Mouse (Mus musculus): Measurements from ENCODE around the gene Ovol2.
A peak's percentile ranks its signal among the peaks of the same experiment; 100 is the strongest.

DNA sequence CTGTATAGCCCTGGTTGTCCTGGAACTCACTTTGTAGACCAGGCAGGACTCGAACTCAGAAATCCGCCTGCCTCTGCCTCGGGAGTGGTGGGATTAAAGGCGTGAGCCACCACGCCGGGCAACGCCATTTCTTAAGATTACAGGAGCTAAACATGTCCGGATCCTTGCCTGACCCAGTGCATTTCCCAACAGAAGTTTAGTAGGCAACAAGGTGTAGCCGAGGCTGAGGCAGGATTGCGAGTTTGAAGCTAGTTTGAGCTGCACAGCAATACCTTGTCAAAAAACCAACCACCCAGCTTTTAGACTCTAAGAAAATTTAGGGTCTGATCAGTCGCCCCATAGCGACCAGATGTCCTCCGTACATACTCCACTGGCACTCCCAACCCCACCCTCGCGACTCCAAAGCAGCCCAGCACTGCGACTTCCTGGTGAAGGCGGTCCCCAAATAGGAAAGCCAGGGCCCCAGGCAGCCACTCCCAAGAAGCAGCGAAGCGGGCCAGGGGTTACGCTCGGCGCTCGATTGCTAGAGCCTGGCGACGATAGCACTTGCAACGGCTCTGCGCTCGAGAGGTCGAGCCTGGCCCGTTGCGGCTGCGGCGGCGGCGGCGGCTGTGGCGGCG, 36.6 kb upstream of the Ovol2 start, which contains the start of the genes Kat14 and Pet117:
- TF ChIP-seq MYC (IDR thresholded peaks at IDR 0.05; ENCODE audit: low read depth, low read length) (no peak), CTCF (conservative IDR thresholded peaks at IDR 0.05 in 1 of 2, IDR thresholded peaks at IDR 0.05 in 1 of 2; ENCODE audit: low read depth in 2 of 2, low read length in 2 of 2) (no peak), USF1 (IDR thresholded peaks at IDR 0.05; ENCODE audit: low read depth, low read length) (no peak), GABPA (IDR thresholded peaks at IDR 0.05; ENCODE audit: insufficient replicate concordance, low read depth, low read length) (no peak), KAT2A (IDR thresholded peaks at IDR 0.05; ENCODE audit: insufficient replicate concordance, low read length) (no peak), POLR2A (IDR thresholded peaks at IDR 0.05; ENCODE audit: low read depth, low read length) (peak; percentile 84), MXI1 (IDR thresholded peaks at IDR 0.05; ENCODE audit: low read depth, low read length) (no peak), ZNF384 (IDR thresholded peaks at IDR 0.05; ENCODE audit: low read depth, low read length) (no peak), BHLHE40 (IDR thresholded peaks at IDR 0.05; ENCODE audit: low read depth, low read length) (no peak), TBP (conservative IDR thresholded peaks at IDR 0.05; ENCODE audit: low read depth, low read length) (0 out of 2 replicates have a peak, but pooled peaks have one; percentile 24), MAX (IDR thresholded peaks at IDR 0.05; ENCODE audit: low read length) (no peak), MAFK (IDR thresholded peaks at IDR 0.05; ENCODE audit: insufficient replicate concordance, low read length) (no peak)

Data from CH12.LX (cell line).